ENCODE assay signal across 8 mouse cellular contexts in genomic region chr12:88405113-88405512, GRCm38 (mm10). TPM values are rescaled to one million over a fixed set of nuclear protein-coding genes. Genes with fewer than 3 reads are reported as not detected.
DNase-seq lines count a peak whose midpoint lies in the region; ATAC-seq lines count a peak whose summit lies in the region.

No protein-coding gene starts in this region.

- no peaks in the 10 kb centered on the region for H3K27me3 ChIP-seq in intestine, embryonic 14.5 days (replicated peaks; ENCODE audit: control insufficient read depth, insufficient read depth, low read length)
- no peaks in the 10 kb centered on the region for H3K27me3 ChIP-seq in midbrain, embryonic 10.5 days (ENCODE audit: low read depth, poor library complexity, severe bottlenecking)

- H3K4me3 ChIP-seq in intestine, embryonic 14.5 days (ENCODE audit: low read depth, low read length): no peak overlapping the region
- no peak overlapping the region for H3K4me3 ChIP-seq in midbrain, embryonic 10.5 days

- H3K9me3 ChIP-seq in intestine, embryonic 14.5 days (ENCODE audit: control insufficient read depth, low read length): no peaks in the 10 kb centered on the region
- H3K9me3 ChIP-seq in midbrain, embryonic 10.5 days (replicated peaks): no peaks in the 10 kb centered on the region

- no peak overlapping the region for H3K27ac ChIP-seq in intestine, embryonic 14.5 days (ENCODE audit: low read depth)
- no peak overlapping the region for H3K27ac ChIP-seq in midbrain, embryonic 10.5 days (replicated peaks)

- no peaks in the 10 kb centered on the region for H3K4me1 ChIP-seq in intestine, embryonic 14.5 days (replicated peaks; ENCODE audit: control insufficient read depth, insufficient read depth, low read length)
- H3K4me1 ChIP-seq in midbrain, embryonic 10.5 days: peaks cover 18% of the 10 kb centered on the region

- peak; percentile 39 for DNase-seq in ovary, postnatal 10 days (ENCODE audit: low spot score)
- DNase-seq in ovary, adult 18-20 months (ENCODE audit: low spot score): no peak
- DNase-seq in cerebellum, adult 9-10 months: peak; percentile 62
- peak; percentile 53 to 91 for DNase-seq in frontal cortex, adult 2 months (ENCODE audit: extremely low spot score in 1 of 2, low spot score in 1 of 2)
- peak; percentile 79 for DNase-seq in intestine, embryonic 14.5 days (ENCODE audit: low spot score)
- DNase-seq in left cerebral cortex, adult 18-20 months (ENCODE audit: low spot score in 2 of 2): peak; percentile 79 to 88
- peak; percentile 60 for DNase-seq in midbrain, embryonic 10.5 days (ENCODE audit: low spot score)
- peak; percentile 28 to 62 for DNase-seq in spleen, postnatal 10 days (ENCODE audit: low spot score in 2 of 2)

- 21% methylated on average over 2 of the region's 2 CpGs for WGBS in intestine, embryonic 14.5 days
- 35% methylated on average over 2 of the region's 2 CpGs for WGBS in midbrain, embryonic 10.5 days

- no peak overlapping the region for H3K4me2 ChIP-seq in intestine, embryonic 14.5 days (ENCODE audit: low read length)

- H3K36me3 ChIP-seq in intestine, embryonic 14.5 days (ENCODE audit: control insufficient read depth, insufficient read depth, low read length): 0 out of 2 replicates have a peak, but pooled peaks cover 5% of the 10 kb centered on the region
- peaks cover 8% of the 10 kb centered on the region; the same call in 1 of the 2 replicates for H3K36me3 ChIP-seq in midbrain, embryonic 10.5 days

- no peak for ATAC-seq in intestine, embryonic 14.5 days (replicated peaks; ENCODE audit: low FRiP score, low TSS enrichment, low read depth)

- no peak overlapping the region for H3K9ac ChIP-seq in intestine, embryonic 14.5 days (ENCODE audit: low read length)

RNA-seq across cellular contexts. Expression of gene Adck1, which starts 44.8 kb away (rescaled TPM):
- polyA plus RNA-seq in frontal cortex, adult 2 months (2012; rRNA removed): 44.6 and 46.9 TPM in 2 replicates
- polyA plus RNA-seq in intestine, embryonic 14.5 days (2014; fragmentation: Nextera tagmentation; extraction: Ambion mirVana): 12.3 and 15.7 TPM in 2 replicates
- 10 to 100 TPM; 32.7 to 36.8 TPM for total RNA-seq in left cerebral cortex, adult 18-20 months (2021)
- 20.4 and 20.7 TPM in 2 replicates for polyA plus RNA-seq in midbrain, embryonic 10.5 days (2016; fragmentation: Nextera tagmentation; extraction: Ambion mirVana)
